Mouse (Mus musculus) neutrophil, adult 65 days (primary cell): ENCODE results near the gene Ces2b. TPM values are rescaled to one million over a fixed set of nuclear protein-coding genes. Genes with fewer than 3 reads are reported as not detected.

ENCODE experiments used
- total RNA-seq: library from RNA; stranded (reverse); gene quantifications from 2 replicates; pipeline ENCODE4 v1.2.4, GENCODE M21; 2023

The Ces2b gene
- total RNA-seq: not detected in 2 replicates

GRCm38 (mm10) chr8:104831440-104831839 lies at the start of gene Ces2b:
Ces2b (plus strand) TSS chr8:104831572.

DNA sequence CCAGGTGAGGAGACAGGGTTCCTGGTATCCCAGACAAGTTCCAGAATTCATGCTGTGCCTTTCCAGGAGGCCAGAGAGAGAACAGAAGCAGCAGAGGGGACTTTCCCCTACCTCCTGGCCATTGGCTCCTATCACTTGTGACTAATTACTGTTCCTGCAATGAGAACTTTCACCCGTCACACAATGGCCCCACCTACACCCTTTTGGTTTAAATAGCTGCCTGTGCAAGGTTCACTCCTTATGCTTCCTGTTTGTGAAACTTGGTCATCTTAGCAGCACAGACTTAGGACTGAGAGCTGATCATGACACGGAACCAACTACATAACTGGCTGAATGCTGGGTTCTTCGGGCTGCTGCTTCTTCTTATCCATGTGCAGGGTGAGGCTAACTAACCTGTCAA lies 15.5 kb downstream of the Ces2b start, which contains the start of gene Ces2c:
Gene Ces2c, plus strand, starts transcription at position 238 of the 400 bp plus-strand sequence.

Other genes with a start within 250 kb of the Ces2b start
- 1.7 and 2.2 TPM in 2 replicates for gene Pdp2, start 240.1 kb upstream of the Ces2b start, total RNA-seq
- gene Cdh16, start 207.2 kb upstream of the Ces2b start, total RNA-seq: not detected in 2 replicates
- gene Rrad, start 200.2 kb upstream of the Ces2b start, total RNA-seq: 1.7 and 1.8 TPM in 2 replicates
- 8.8 and 11.4 TPM in 2 replicates for gene Ciao2b, start 189.6 kb upstream of the Ces2b start, total RNA-seq
- gene Ces2a, start 97.6 kb upstream of the Ces2b start, total RNA-seq: not detected in 2 replicates
- gene Ces2c, start 15.5 kb downstream of the Ces2b start, total RNA-seq: not detected in 2 replicates
- not detected in 2 replicates for gene Ces2e, start 94.7 kb downstream of the Ces2b start, total RNA-seq
- not detected in 2 replicates for gene Ces2f, start 115.8 kb downstream of the Ces2b start, total RNA-seq
- 2.3 and 2.5 TPM in 2 replicates for gene Ces2g, start 130.1 kb downstream of the Ces2b start, total RNA-seq
- not detected in 2 replicates for gene Ces2h, start 169.3 kb downstream of the Ces2b start, total RNA-seq
- not detected in 2 replicates for gene Ces3a, start 217.0 kb downstream of the Ces2b start, total RNA-seq